Mouse (Mus musculus) heart, adult 9 months (tissue): ENCODE results near the gene Cxcr2.

Source experiments
- DNase-seq, 2 experiments: peaks; one replicate each; pipeline ENCODE4 v3.0.0; 2022; ENCODE audit warnings: low spot score in 2 of 2

Gene Cxcr2

DNA sequence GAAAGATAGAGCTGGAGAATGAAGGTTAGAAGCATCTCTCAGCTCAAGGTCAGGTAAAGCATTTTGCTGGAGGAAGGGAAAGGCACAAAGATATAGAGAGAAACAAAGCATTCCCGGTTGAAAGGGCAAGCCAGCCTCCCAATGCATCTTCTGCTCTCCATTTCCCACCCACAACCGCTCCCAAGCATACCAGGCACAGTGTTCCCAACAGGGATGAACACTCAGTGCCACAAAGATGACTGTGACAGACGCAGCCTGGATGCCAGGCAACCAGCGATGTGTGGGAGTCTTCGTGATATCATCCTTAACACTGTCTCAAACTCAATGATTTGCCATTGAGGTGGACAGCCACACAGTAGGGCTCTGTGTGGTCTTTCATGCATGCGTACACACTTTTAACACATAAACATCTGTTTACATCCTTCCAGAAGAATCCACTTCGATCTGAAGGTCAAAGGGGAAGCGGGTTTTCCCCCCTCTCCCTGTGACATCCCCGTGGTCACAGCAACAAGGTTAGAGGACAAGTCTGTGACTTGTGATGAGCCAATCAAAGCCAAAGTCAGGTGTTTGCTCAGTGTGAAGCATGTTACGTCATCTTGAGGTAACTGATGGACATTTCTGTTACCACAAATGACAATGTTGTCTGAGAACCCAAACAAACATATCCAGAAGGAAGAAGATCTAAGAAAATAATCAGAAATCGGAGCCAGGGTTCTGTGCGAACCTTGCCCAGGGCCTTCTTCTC, 44.1 kb downstream of the Cxcr2 start:
- no peak for DNase-seq

DNA sequence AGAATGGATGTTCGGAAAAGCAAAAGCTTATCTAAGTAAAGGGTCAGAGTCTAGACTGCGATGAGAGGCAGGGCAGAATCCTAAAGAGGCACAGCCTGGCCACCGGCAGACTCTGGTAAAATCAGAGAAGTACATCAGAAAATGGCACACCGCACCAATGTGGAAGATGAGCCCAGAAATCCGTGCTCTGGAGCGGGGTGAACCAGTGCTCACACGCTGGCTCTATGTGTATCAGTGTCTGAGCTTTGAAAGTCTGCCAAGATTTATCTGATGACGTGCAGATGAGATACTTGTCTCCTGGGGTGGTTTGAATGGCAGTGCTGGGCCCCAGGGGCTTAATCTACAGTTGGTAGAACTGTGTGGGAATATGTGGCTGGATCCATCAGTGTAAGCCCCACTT, 45.3 kb downstream of the Cxcr2 start:
- no peak for DNase-seq

GRCm38 (mm10) chr1:74201048-74201844, 47.5 kb downstream of the Cxcr2 start:
- DNase-seq, result no peak

DNA sequence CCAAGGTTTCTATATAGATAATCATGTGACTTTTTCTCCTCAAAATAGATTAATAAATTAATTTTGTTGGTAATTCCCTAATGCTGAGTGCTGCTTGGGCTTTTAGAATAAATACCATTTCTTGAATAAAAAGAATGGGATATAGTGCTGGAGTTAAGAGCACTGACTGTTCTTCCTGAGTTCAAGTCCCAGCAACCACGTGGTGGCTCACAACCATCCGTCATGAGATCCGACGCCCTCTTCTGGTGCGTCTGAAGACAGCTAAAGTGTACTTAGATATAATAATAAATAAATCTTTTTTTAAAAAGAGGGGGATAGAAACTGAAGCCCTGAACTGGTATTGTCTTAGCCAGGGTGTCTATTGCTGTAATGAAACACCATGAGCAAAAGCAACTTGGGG, 49.7 kb downstream of the Cxcr2 start:
- DNase-seq, result no peak

DNA sequence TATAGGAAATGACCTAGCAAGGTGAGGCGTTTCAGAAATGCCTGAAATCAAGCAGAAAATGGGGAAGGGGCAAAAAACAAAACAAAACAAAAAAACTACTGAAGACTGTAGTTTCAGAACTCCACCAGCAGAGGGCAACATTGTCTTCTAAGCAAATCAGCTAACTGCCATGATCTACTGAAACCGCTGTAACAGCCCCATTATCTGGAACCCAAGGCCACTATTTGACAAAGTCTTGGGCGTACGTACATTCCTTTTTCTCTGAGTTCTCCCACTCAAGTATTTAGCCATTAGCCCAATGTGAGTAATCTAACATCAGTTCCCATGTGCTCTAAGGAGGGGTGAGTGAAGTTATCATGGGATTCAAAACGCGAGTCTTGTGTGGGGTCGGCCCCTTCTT, 52.1 kb downstream of the Cxcr2 start:
- peak in 1 of 2 experiments; percentile 25 for DNase-seq

DNA sequence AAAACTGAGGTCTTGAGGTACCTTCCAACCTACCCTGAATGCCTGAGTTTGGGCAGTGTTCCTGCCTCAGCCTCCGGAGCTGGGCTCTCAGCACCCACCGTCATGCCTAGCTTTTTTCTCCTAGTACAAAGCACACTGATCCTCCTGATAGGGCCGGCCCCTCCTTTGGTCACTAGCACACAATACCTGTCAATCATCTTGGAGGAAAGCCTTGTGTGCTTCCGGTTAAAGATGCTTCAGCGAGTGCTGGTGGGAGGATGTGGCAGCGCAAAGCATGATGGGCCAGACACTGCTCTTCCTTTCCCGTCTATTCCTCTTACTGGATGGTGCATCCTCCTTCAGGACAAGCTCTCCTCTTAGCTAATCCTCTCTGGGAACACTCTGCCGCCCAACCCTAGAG, 52.9 kb downstream of the Cxcr2 start:
- DNase-seq, result no peak

DNA sequence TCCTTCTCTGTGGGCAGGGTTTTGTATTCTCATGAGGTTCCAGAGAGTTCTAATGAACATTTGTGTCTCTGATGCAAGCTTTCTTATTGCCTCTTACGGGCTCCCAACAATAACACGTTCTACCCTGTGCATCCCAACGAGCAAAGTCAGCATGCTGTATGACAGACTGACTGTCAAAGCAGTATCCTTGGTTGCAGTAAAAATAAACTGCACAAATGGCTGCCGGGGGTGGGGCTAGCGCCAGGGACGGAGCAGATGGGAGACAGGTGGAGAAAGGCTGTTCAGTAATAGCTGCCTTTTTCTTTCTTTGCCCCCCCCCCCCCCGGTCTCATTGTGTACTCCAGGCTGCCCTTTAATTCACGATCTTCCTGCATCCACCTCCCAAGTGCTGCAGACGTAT, 54.1 kb downstream of the Cxcr2 start:
- no peak for DNase-seq

DNA sequence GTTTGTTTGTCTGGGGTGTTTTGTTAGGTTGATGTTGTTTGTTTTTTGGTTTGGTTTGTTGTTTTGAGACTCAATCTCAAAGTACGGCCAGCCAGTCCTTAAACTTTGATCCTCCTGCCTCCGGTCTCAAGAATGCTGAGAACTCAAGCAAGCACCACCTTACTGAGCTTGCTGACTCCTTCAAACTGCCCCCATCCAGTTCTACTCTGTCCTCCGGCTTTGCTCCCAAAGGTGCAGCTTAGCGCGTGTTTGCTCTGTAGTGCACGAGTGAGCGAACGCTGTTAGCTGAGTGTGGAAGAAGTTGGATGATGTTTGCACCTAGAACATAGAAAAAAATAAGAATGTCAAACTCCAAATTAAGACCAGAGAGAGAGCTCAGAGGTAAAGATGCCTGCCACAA, 55.2 kb downstream of the Cxcr2 start:
- DNase-seq, result no peak
